Mouse (Mus musculus) limb, embryonic 15.5 days (tissue): Measurements from ENCODE around the gene Atxn7l1. TPM values are rescaled to one million over a fixed set of nuclear protein-coding genes. Genes with fewer than 3 reads are reported as not detected.

Source experiments
- ATAC-seq: fragments of 200-750 bp; cut with Nextera tagmentation; 2 replicates; pipeline ENCODE4 v1.8.0; 2017; ENCODE audit warnings: low read depth, moderate TSS enrichment; ENCODE audit not compliant: insufficient number of reproducible peaks, low FRiP score, low TSS enrichment
- H3K27ac ChIP-seq: fragments of 300-500 bp; sonication (generic); 2 replicates; pipeline ENCODE4 v1.5.1; 2015; ENCODE audit warnings: moderate library complexity, mild to moderate bottlenecking, inconsistent platforms
- H3K27me3 ChIP-seq: fragments of 300-500 bp; sonication (generic); 2 replicates; pipeline ENCODE4 v1.6.1; 2015; ENCODE audit warnings: inconsistent platforms
- H3K36me3 ChIP-seq: fragments of 300-500 bp; sonication (generic); 2 replicates; pipeline ENCODE4 v1.6.1; 2015; ENCODE audit warnings: inconsistent platforms
- H3K4me1 ChIP-seq: fragments of 300-500 bp; sonication (generic); 2 replicates; pipeline ENCODE4 v1.6.1; 2015; ENCODE audit warnings: inconsistent platforms
- H3K4me2 ChIP-seq: fragments of 300-500 bp; sonication (generic); 2 replicates; pipeline ENCODE4 v1.6.1; 2015; ENCODE audit warnings: mild to moderate bottlenecking, inconsistent platforms
- H3K4me3 ChIP-seq: fragments of 300-500 bp; sonication (generic); 2 replicates; pipeline ENCODE4 v1.5.1; 2015; ENCODE audit warnings: mild to moderate bottlenecking, inconsistent platforms
- H3K9ac ChIP-seq: fragments of 300-500 bp; sonication (generic); 2 replicates; pipeline ENCODE4 v1.6.1; 2015; ENCODE audit warnings: inconsistent platforms
- H3K9me3 ChIP-seq: fragments of 300-500 bp; sonication (generic); 2 replicates; pipeline ENCODE4 v1.6.1; 2016; ENCODE audit warnings: inconsistent platforms
- WGBS: fragments of 180-500 bp; shearing (Covaris S2); methylation state at CpG from one replicate; pipeline ENCODE4 v1.1.7; 2015; 5-methylcytosine and 5-hydroxymethylcytosine counted together
- polyA plus RNA-seq: library from polyadenylated mRNA; unstranded; fragments of >200 nt; fragmentation: Nextera tagmentation; extraction: Ambion mirVana; gene quantifications from 2 replicates; pipeline ENCODE4 v1.2.1, GENCODE M21; 2015

Gene Atxn7l1
- polyA plus RNA-seq, 1 experiment from 2014 or later: 10.9 TPM

DNA sequence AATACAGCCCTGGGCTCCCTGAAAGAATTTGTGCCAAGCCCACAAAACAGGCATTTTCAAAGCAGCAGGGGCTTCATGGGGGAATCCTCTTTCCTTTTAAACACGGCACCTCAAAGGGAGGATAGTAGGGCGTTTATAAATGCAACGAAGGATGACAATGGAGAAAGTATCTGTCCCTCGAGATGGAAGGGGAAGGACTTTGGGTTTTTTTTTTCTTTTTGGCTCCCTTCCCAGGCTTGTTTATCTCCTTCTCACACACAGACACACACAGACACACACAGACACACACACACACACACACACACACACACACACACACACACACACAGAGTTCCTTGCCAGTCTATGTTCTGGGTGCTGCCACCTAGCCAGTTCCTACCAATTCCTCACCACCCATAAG, 189.8 kb downstream of the Atxn7l1 start:
- WGBS: 70% methylated on average over 4 of the region's 4 CpGs
- H3K4me2 ChIP-seq: no peak overlapping the region
- no peak overlapping the region for H3K4me3 ChIP-seq
- H3K9ac ChIP-seq: no peak overlapping the region
- no peaks in the 10 kb centered on the region for H3K9me3 ChIP-seq
- no peak overlapping the region for H3K27ac ChIP-seq
- H3K36me3 ChIP-seq: no peaks in the 10 kb centered on the region
- H3K27me3 ChIP-seq: peaks cover 4% of the 10 kb centered on the region; the same call in 1 of the 2 replicates
- no peak for ATAC-seq
- peaks cover 7% of the 10 kb centered on the region; the same call in 1 of the 2 replicates for H3K4me1 ChIP-seq

DNA sequence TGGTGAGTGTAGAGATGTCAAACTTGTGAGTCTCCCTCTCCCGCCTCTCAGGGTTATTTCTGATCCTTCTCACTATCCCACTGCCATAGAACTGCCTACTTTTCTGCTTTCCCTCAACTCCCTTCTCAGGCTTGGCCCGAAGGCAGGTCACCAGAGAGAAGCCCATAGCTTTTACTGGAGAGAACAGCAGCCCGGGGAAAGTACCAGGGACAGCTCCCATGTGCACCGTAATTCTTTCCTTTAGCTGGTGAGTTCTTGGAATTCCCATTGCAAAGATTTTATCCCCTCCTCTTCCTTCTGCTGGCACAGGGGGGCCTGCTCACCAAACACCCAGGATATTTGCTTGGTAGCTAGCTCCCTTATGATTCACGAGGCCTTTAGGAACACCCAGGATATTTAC, 190.7 kb downstream of the Atxn7l1 start:
- H3K27me3 ChIP-seq: peaks cover 4% of the 10 kb centered on the region; the same call in 1 of the 2 replicates
- no peak overlapping the region for H3K4me3 ChIP-seq
- H3K9me3 ChIP-seq: no peaks in the 10 kb centered on the region
- no peaks in the 10 kb centered on the region for H3K36me3 ChIP-seq
- ATAC-seq: no peak
- WGBS: 18% methylated on average over 5 of the region's 5 CpGs
- H3K4me2 ChIP-seq: no peak overlapping the region
- no peak overlapping the region for H3K27ac ChIP-seq
- no peaks in the 10 kb centered on the region for H3K4me1 ChIP-seq
- H3K9ac ChIP-seq: no peak overlapping the region

DNA sequence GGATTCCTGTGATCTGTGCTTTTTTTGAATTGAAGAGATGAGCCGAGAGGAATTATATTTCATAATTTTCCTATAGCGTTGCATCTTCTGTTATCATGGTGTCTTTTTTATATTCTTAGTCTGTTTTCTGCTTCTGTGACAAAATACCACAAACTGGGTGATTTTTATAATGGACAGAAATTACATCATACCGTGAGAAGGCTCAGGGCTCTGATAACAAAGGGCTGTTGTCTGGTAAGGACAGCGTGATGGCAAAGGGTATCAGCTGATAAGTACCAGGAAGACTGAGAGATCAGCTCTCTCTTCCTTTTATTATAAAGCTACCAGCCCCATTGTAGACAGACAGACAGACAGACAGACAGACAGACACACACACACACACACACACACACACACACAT, 192.3 kb downstream of the Atxn7l1 start:
- Histone ChIP-seq H3K36me3 (no peaks in the 10 kb centered on the region), H3K4me2 (no peak overlapping the region), H3K4me1 (peaks cover 5% of the 10 kb centered on the region; the same call in 1 of the 2 replicates), H3K4me3 (no peak overlapping the region), H3K9ac (no peak overlapping the region), H3K27me3 (peaks cover 7% of the 10 kb centered on the region; the same call in 1 of the 2 replicates), H3K27ac (no peak overlapping the region), H3K9me3 (no peaks in the 10 kb centered on the region)
- WGBS: 89% methylated on average over 4 of the region's 4 CpGs
- ATAC-seq: no peak

DNA sequence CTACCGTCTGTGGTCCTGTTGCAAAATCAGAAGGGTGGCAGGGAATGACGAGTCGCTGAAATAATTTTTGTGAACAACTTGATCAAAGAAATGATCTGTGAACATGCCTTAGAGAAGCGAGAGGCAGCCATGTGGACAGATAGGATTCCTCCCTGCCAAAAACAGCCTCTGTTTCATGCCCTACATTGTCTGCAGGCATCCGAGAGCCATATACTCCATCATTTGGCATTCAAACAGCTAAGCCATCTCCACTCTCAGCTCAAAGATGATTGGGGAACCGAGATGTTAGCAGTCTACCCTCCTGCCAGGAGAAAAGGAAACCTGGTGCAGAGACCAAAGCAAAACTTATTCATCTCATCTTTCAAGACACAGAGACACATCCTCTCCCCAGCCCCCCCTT, 193.2 kb downstream of the Atxn7l1 start:
- H3K4me2 ChIP-seq: no peak overlapping the region
- no peak for ATAC-seq
- H3K27me3 ChIP-seq: peaks cover 7% of the 10 kb centered on the region; the same call in 1 of the 2 replicates
- no peak overlapping the region for H3K27ac ChIP-seq
- H3K4me1 ChIP-seq: peaks cover 14% of the 10 kb centered on the region
- no peak overlapping the region for H3K9ac ChIP-seq
- H3K9me3 ChIP-seq: no peaks in the 10 kb centered on the region
- WGBS: 80% methylated on average over 6 of the region's 6 CpGs
- no peak overlapping the region for H3K4me3 ChIP-seq
- no peaks in the 10 kb centered on the region for H3K36me3 ChIP-seq

- H3K27ac ChIP-seq: no peak overlapping the region
- peaks cover 20% of the 10 kb centered on the region for H3K4me1 ChIP-seq
- H3K36me3 ChIP-seq: no peaks in the 10 kb centered on the region
- no peak overlapping the region for H3K4me3 ChIP-seq
- no peak overlapping the region for H3K9ac ChIP-seq
- ATAC-seq: no peak
- peaks cover 7% of the 10 kb centered on the region; the same call in 1 of the 2 replicates for H3K27me3 ChIP-seq
- no peak overlapping the region for H3K4me2 ChIP-seq
- 75% methylated on average over 17 of the region's 17 CpGs for WGBS
- H3K9me3 ChIP-seq: no peaks in the 10 kb centered on the region
Observed at GRCm38 (mm10) chr12:33341351-33341892, 193.9 kb downstream of the Atxn7l1 start.

DNA sequence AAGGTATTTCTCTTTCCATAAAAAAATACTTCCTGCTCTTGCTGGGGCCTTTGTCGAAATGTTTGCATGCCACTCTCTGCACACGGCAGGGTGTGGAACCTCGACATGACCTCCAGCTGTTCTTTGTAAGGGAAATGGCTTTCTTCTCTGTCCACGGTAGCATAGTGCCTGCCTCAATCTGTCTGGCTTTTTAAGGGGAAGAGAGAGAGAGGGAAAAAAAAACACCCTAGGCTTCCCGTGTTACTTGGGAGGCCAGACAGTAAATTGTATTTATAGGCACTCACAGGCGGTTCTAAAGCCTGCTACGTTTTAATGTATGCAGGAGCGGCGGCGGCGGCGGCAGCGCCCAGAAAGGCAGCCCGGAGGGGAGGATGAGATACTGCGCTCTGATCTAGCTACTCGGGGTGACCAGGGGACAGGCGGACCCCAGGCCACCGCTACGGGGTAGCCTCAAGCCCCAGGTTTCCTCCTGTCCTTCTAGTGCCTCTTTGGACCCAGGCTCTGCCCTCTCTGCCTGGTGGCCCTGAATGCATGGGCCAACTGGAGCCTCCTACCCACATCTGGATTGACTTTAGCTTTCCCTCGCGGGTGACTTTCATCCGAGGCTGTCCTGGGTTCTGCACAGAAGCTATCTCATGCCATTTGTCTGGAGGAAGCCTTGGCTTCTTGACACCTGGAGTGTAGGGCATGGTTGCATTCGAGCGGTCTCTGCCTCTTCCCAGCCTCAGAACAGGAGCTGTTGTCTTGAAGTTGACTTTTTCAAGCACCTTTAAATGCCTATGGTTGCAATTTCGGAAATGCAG, 197.7 kb downstream of the Atxn7l1 start:
- Histone ChIP-seq H3K4me1 (peaks cover 20% of the 10 kb centered on the region), H3K27me3 (peaks cover 7% of the 10 kb centered on the region; the same call in 1 of the 2 replicates), H3K9ac (no peak overlapping the region), H3K27ac (no peak overlapping the region), H3K4me3 (0 out of 2 replicates have a peak overlapping the region, but pooled peaks have one; percentile 8), H3K36me3 (peaks cover under 1% of the 10 kb centered on the region; the same call in 1 of the 2 replicates), H3K9me3 (no peaks in the 10 kb centered on the region), H3K4me2 (peak overlapping the region; percentile 35)
- WGBS: 8% methylated on average over 25 of the region's 25 CpGs
- no peak for ATAC-seq

- Histone ChIP-seq H3K4me1 (peaks cover 20% of the 10 kb centered on the region), H3K27me3 (peaks cover 7% of the 10 kb centered on the region; the same call in 1 of the 2 replicates), H3K9me3 (no peaks in the 10 kb centered on the region), H3K4me3 (no peak overlapping the region), H3K27ac (no peak overlapping the region), H3K9ac (no peak overlapping the region), H3K36me3 (peaks cover 4% of the 10 kb centered on the region; the same call in 1 of the 2 replicates), H3K4me2 (peak overlapping the region; percentile 35; the same call in 1 of the 2 replicates)
- 27% methylated on average over 23 of the region's 23 CpGs for WGBS
- ATAC-seq: no peak
Observed at GRCm38 (mm10) chr12:33345773-33346435, 198.4 kb downstream of the Atxn7l1 start.

DNA sequence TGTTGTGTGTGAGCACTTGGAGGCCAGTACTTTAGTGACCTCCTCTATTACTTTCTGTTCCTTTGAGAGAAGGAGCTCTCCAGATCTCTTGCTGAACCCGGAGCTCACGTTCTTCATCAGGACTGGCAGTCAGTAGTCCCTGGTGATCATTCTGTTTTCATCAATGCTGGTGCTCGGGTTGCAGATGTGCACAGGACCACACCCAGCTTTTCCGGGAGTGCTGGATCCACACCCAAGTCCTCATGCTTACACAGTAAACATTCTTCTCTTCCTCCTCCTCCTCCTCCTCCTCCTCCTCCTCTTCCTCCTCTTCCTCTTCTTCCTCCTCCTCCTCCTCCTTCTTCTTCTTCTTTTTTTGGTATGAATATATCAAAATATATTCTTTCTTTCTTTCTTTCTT, 205.2 kb downstream of the Atxn7l1 start:
- Histone ChIP-seq H3K27me3 (no peaks in the 10 kb centered on the region), H3K4me1 (no peaks in the 10 kb centered on the region), H3K9me3 (no peaks in the 10 kb centered on the region), H3K4me3 (no peak overlapping the region), H3K9ac (no peak overlapping the region), H3K4me2 (no peak overlapping the region), H3K36me3 (peaks cover 10% of the 10 kb centered on the region), H3K27ac (no peak overlapping the region)
- WGBS: 66% methylated on average over 4 of the region's 4 CpGs
- no peak for ATAC-seq

GRCm38 (mm10) chr12:33358345-33358744, 210.9 kb downstream of the Atxn7l1 start:
- H3K9ac ChIP-seq: no peak overlapping the region
- no peak overlapping the region for H3K4me3 ChIP-seq
- WGBS: 78% methylated on average over 10 of the region's 10 CpGs
- no peaks in the 10 kb centered on the region for H3K9me3 ChIP-seq
- H3K27ac ChIP-seq: no peak overlapping the region
- H3K27me3 ChIP-seq: no peaks in the 10 kb centered on the region
- H3K36me3 ChIP-seq: peaks cover 15% of the 10 kb centered on the region
- no peak overlapping the region for H3K4me2 ChIP-seq
- H3K4me1 ChIP-seq: peaks cover 8% of the 10 kb centered on the region
- no peak for ATAC-seq

GRCm38 (mm10) chr12:33359209-33359608, 211.7 kb downstream of the Atxn7l1 start:
- Histone ChIP-seq H3K27ac (no peak overlapping the region), H3K9ac (no peak overlapping the region), H3K9me3 (no peaks in the 10 kb centered on the region), H3K27me3 (no peaks in the 10 kb centered on the region), H3K36me3 (peaks cover 17% of the 10 kb centered on the region), H3K4me2 (no peak overlapping the region), H3K4me1 (peaks cover 8% of the 10 kb centered on the region), H3K4me3 (no peak overlapping the region)
- WGBS: 89% methylated on average over 7 of the region's 7 CpGs
- ATAC-seq: no peak

- no peaks in the 10 kb centered on the region for H3K9me3 ChIP-seq
- no peak overlapping the region for H3K9ac ChIP-seq
- H3K4me2 ChIP-seq: no peak overlapping the region
- H3K27me3 ChIP-seq: no peaks in the 10 kb centered on the region
- peaks cover 17% of the 10 kb centered on the region for H3K36me3 ChIP-seq
- H3K4me3 ChIP-seq: no peak overlapping the region
- ATAC-seq: no peak
- no peak overlapping the region for H3K27ac ChIP-seq
- peaks cover 11% of the 10 kb centered on the region for H3K4me1 ChIP-seq
- 79% methylated on average over 5 of the region's 5 CpGs for WGBS
Observed at GRCm38 (mm10) chr12:33359878-33360482, 212.5 kb downstream of the Atxn7l1 start.
